Mouse (Mus musculus): ENCODE data around the gene Sirt5.

GRCm38 (mm10) chr13:43379989-43380388 lies 14.7 kb downstream of the Sirt5 start:
- TF ChIP-seq CTCF (IDR thresholded peaks at IDR 0.05; ENCODE audit: extremely low read depth, insufficient read length, insufficient replicate concordance, low read depth, low read length), result no peak
- no peak for TF ChIP-seq POLR2A (IDR thresholded peaks at IDR 0.05; ENCODE audit: low read depth, low read length)
